Mouse (Mus musculus) adrenal gland, adult 10 weeks (tissue): Measurements from ENCODE around the gene Cldn13. TPM values are rescaled to one million over a fixed set of nuclear protein-coding genes. Genes with fewer than 3 reads are reported as not detected.

Source experiments
- polyA plus RNA-seq: library from polyadenylated mRNA; stranded (reverse); fragments of 350-450 nt; fragmentation: Illumina TruSeq; extraction: RNeasy Lipid Tissue Mini Kit (QIAGEN cat#74804); gene quantifications from one replicate; pipeline ENCODE4 v1.2.3, GENCODE M21; 2014; ENCODE audit warnings: low read depth, low replicate concordance

Gene Cldn13
- polyA plus RNA-seq, result not detected

GRCm38 (mm10) chr5:134915311-134915710 lies at the start of gene Cldn13:
Gene Cldn13 (minus strand): TSS chr5:134915526.

DNA sequence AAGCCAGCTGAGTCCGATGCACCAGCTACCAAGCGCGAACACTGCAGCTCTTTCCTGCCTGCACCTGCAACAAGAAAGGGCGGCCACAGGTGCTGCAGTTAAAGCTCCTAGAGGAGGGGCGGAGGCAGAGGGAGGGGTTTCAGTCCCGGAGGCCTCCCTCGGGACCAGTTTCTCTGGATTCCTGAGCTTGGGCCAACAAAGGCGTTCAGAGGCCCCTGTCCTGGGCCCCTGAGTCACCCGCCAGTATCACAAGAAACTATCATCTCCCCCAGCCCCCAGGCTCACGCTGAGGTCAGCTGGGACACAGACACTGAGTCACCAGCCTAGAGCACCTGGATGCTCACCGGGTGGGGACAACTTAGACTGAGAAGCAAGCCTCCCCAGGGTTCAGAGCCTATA lies 31.5 kb upstream of the Cldn13 start, which contains the start of gene Cldn4:
Gene Cldn4 (minus strand): TSS at position 78 of the 399 bp plus-strand sequence.

GRCm38 (mm10) chr5:134932179-134932902 lies 17.0 kb upstream of the Cldn13 start, which contains the start of gene Mettl27:
Gene Mettl27 (plus strand): TSS chr5:134932368.

DNA sequence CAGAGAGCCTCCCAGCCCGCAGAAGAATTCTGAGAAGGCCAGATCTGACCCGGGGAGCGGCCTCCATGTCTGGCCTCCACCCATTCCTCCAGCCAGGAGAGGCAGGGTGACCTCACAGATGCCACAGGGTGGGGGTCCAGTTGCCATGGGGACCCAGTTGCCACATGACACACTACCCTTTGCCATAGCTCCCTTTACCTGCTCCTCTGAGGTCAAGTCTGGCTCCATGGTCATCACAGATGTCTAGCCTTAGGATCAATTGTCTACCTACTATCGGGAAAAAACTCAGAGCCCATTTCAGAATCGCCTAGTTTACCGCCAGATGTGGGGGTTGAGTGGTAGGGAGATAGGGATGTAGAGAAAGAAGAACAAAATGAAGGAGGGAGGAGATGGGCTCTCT lies 8.7 kb downstream of the Cldn13 start, which contains the start of gene Tmem270:
Gene Tmem270 (minus strand): TSS at position 101 of the 400 bp plus-strand sequence.

Other genes starting within 250 kb of the Cldn13 start
- gene Limk1, start 226.9 kb downstream of the Cldn13 start, polyA plus RNA-seq, result 1.3 TPM
- gene Eln, start 168.2 kb downstream of the Cldn13 start, polyA plus RNA-seq, result 2.5 TPM
- not detected for gene Tmem270, start 8.8 kb downstream of the Cldn13 start, polyA plus RNA-seq
- gene Mettl27, start 16.8 kb upstream of the Cldn13 start, polyA plus RNA-seq, result 18.1 TPM
- not detected for gene Cldn4, start 31.4 kb upstream of the Cldn13 start, polyA plus RNA-seq
- not detected for gene Cldn3, start 70.7 kb upstream of the Cldn13 start, polyA plus RNA-seq
- gene Abhd11, start 93.6 kb upstream of the Cldn13 start, polyA plus RNA-seq, result 6.6 TPM
- 0.29 TPM for gene Stx1a, start 108.0 kb upstream of the Cldn13 start, polyA plus RNA-seq
- 16.5 TPM for gene Dnajc30, start 148.7 kb upstream of the Cldn13 start, polyA plus RNA-seq
- gene Bud23, start 149.4 kb upstream of the Cldn13 start, polyA plus RNA-seq, result 14.9 TPM
- gene Vps37d, start 162.7 kb upstream of the Cldn13 start, polyA plus RNA-seq, result not detected
- 1.7 TPM for gene Mlxipl, start 174.4 kb upstream of the Cldn13 start, polyA plus RNA-seq
- gene Tbl2, start 234.1 kb upstream of the Cldn13 start, polyA plus RNA-seq, result 7.7 TPM